ENCODE assay signal across 21 mouse cellular contexts in the genomic region with DNA sequence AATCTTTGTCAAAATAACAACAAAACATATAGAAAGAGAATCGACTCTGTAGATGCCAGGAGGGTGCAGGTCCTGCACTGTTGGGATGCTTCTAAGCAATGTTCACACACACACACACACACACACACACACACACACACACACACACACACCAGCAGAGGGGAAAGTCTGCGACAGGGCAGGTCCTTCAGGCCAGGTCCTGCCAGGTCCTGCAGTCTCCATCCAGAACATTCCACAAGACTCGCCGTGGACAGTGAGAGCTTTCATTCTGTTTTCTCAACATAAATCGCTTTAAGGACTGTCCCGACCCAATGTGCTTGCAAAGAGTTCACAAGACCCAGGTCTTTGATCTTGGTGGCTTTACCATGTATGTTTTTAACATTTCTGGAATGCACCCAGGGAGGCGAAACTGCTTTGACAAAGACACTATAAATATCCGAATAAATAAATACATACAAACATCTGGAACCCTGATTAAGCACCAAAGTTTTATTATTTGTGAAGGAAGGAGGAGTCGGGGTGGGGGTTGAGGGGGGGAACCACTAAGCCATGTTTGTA.
"Had no signal": no experiment of that assay in that cellular context is flagged by ENCODE, and none has a peak within 500 bp of the region (broad histone marks: within the 10 kb centered on the region; RNA-seq: fewer than 3 reads in every experiment).

No protein-coding gene starts in this region.

- DNase-seq: kidney, adult 9 months; kidney, postnatal 4 days; left cerebral cortex, postnatal 4 days; liver, postnatal 0 days; right cerebral cortex, adult 18-20 months; right cerebral cortex, postnatal 14 days; right cerebral cortex, postnatal 4 days; thymus, adult 2 months; thymus, postnatal 14 days; thymus, postnatal 4 days had no signal

- H3K27me3 ChIP-seq: limb, embryonic 15.5 days; midbrain, embryonic 12.5 days; midbrain, embryonic 15.5 days; neural tube, embryonic 12.5 days; neural tube, embryonic 15.5 days had no signal

- H3K27ac ChIP-seq: limb, embryonic 12.5 days; limb, embryonic 15.5 days; liver, embryonic 14.5 days; macrophage; midbrain, embryonic 12.5 days; midbrain, embryonic 15.5 days; neural tube, embryonic 12.5 days; neural tube, embryonic 15.5 days; stomach, postnatal 0 days had no signal

- H3K4me1 ChIP-seq: midbrain, embryonic 12.5 days had no signal

- H3K36me3 ChIP-seq: limb, embryonic 12.5 days; limb, embryonic 15.5 days; midbrain, embryonic 12.5 days; midbrain, embryonic 15.5 days; neural tube, embryonic 12.5 days; neural tube, embryonic 15.5 days had no signal

- ATAC-seq: intestine, postnatal 0 days; liver, postnatal 0 days; midbrain, embryonic 15.5 days had no signal

- H3K9me3 ChIP-seq: limb, embryonic 12.5 days; limb, embryonic 15.5 days; midbrain, embryonic 12.5 days; midbrain, embryonic 15.5 days; neural tube, embryonic 12.5 days; neural tube, embryonic 15.5 days had no signal

- H3K4me2 ChIP-seq: limb, embryonic 12.5 days; limb, embryonic 15.5 days; liver, embryonic 11.5 days; midbrain, embryonic 12.5 days; midbrain, embryonic 15.5 days; neural tube, embryonic 12.5 days; neural tube, embryonic 15.5 days had no signal

- H3K9ac ChIP-seq: limb, embryonic 12.5 days; limb, embryonic 15.5 days; liver, embryonic 14.5 days; liver, postnatal 0 days; midbrain, embryonic 12.5 days; midbrain, embryonic 15.5 days; neural tube, embryonic 12.5 days; neural tube, embryonic 15.5 days had no signal

- H3K4me3 ChIP-seq: limb, embryonic 12.5 days; limb, embryonic 15.5 days; midbrain, embryonic 12.5 days; midbrain, embryonic 15.5 days; neural tube, embryonic 12.5 days; neural tube, embryonic 15.5 days had no signal
